Mouse (Mus musculus): Measurements from ENCODE around the gene Cldn1.

DNA sequence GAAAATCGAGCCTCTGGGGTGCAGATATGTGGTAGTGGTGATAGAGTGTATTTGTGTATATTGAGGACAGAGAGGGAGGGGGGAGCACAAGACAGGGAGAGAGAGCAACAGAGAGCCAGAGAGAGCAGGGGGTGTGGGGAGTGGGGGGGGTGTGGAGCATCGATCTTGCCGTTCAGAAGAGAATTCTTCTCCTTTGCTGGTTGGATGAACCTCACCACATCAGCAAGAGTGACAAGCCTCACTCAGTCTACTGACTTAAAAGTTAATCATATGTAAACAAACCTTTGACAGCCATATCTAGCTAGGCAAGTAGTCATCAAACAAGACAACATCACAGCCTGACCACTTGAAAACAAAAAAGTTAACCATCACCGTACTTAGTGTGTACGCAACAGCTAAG is 5.5 kb upstream of the Cldn1 start:
- TF ChIP-seq CTCF (conservative IDR thresholded peaks at IDR 0.05; ENCODE audit: insufficient read depth, insufficient read length, low read depth, low read length) (no peak), POLR2A (IDR thresholded peaks at IDR 0.05; ENCODE audit: low read depth, low read length) (no peak)

Data from kidney, adult 2 months (tissue).